Mouse (Mus musculus): ENCODE measurements at regions not wholly inside any gene's neighbourhood (a gene's known extent, or its start where the extent isn't known, plus 50 kb on each side); places are given as distances from the start of the nearest gene placed in this dataset.
A peak's percentile ranks its signal among the peaks of the same experiment; 100 is the strongest.

- DNase-seq (ENCODE audit: low spot score in 2 of 2): no peak
Observed at GRCm38 (mm10) chr5:15773839-15774238, 59.8 kb upstream of the Speer4c start.

GRCm38 (mm10) chr5:15774567-15774966, 60.5 kb upstream of the Speer4c start:
- no peak for DNase-seq (ENCODE audit: low spot score in 2 of 2)

- no peak for DNase-seq (ENCODE audit: low spot score in 2 of 2)
Observed at GRCm38 (mm10) chr5:15776106-15776505, 62.0 kb upstream of the Speer4c start.

GRCm38 (mm10) chr5:15803583-15803982, 89.5 kb upstream of the Speer4c start:
- DNase-seq (ENCODE audit: low spot score in 2 of 2): no peak

- no peak for DNase-seq (ENCODE audit: low spot score in 2 of 2)
Observed at GRCm38 (mm10) chr5:15816864-15817263, 102.8 kb upstream of the Speer4c start.

GRCm38 (mm10) chr5:15817366-15817765, 103.3 kb upstream of the Speer4c start:
- DNase-seq (ENCODE audit: low spot score in 2 of 2): no peak

- no peak for DNase-seq (ENCODE audit: low spot score in 2 of 2)
Observed at GRCm38 (mm10) chr5:15822989-15823388, 108.9 kb upstream of the Speer4c start.

GRCm38 (mm10) chr5:15831527-15831926, 103.0 kb upstream of the Cacna2d1 start:
- no peak for DNase-seq (ENCODE audit: low spot score in 2 of 2)

GRCm38 (mm10) chr5:15832338-15832737, 102.2 kb upstream of the Cacna2d1 start:
- DNase-seq (ENCODE audit: low spot score in 2 of 2): peak in 1 of 2 experiments; percentile 50

GRCm38 (mm10) chr5:15838108-15838972, 96.2 kb upstream of the Cacna2d1 start:
- peak; percentile 55 to 83 for DNase-seq (ENCODE audit: low spot score in 2 of 2)

- DNase-seq (ENCODE audit: low spot score in 2 of 2): no peak
Observed at GRCm38 (mm10) chr5:15846790-15847189, 87.7 kb upstream of the Cacna2d1 start.

GRCm38 (mm10) chr5:15849520-15849919, 85.0 kb upstream of the Cacna2d1 start:
- DNase-seq (ENCODE audit: low spot score in 2 of 2): no peak

- DNase-seq (ENCODE audit: low spot score in 2 of 2): peak; percentile 9 to 21
Observed at GRCm38 (mm10) chr5:15850126-15850801, 84.2 kb upstream of the Cacna2d1 start.

- no peak for DNase-seq (ENCODE audit: low spot score in 2 of 2)
Observed at GRCm38 (mm10) chr5:15854752-15855151, 79.7 kb upstream of the Cacna2d1 start.

GRCm38 (mm10) chr5:15857034-15857433, 77.5 kb upstream of the Cacna2d1 start:
- DNase-seq (ENCODE audit: low spot score in 2 of 2): no peak

- no peak for DNase-seq (ENCODE audit: low spot score in 2 of 2)
Observed at GRCm38 (mm10) chr5:15874065-15874464, 60.4 kb upstream of the Cacna2d1 start.

- DNase-seq (ENCODE audit: low spot score in 2 of 2): no peak
Observed at GRCm38 (mm10) chr5:15883004-15883403, 51.5 kb upstream of the Cacna2d1 start.
